Mouse (Mus musculus): ENCODE measurements around the gene Gtf3c5. TPM values are rescaled to one million over a fixed set of nuclear protein-coding genes. Genes with fewer than 3 reads are reported as not detected.

Gtf3c5 gene
- total and polyA plus RNA-seq, 3 experiments: 22.5 to 50.2 TPM; not detected in 1

DNA sequence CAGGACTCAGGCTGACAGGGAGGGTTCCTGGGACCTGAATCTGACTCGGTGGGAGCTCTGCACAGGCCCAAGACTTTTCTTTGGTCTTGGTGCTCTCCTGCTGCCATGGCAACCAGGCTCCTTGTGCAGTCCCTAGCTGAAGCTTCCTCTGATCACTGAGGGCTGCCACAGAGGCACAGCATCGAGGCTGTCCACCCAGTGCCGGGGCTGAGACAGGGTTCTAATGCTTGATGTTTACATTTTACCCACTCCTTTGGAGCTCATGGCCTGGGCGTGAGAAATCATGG is 46.0 kb downstream of the Gtf3c5 start:
- no peak overlapping the region for H3K9ac ChIP-seq (ENCODE audit: control insufficient read depth, low read depth, low read length, poor library complexity, severe bottlenecking)
- no peaks in the 10 kb centered on the region for H3K79me2 ChIP-seq (ENCODE audit: control insufficient read depth, insufficient read depth, low read length, poor library complexity)
- no peak for DNase-seq (ENCODE audit: low read depth, low spot score)
- TF ChIP-seq CTCF (IDR thresholded peaks at IDR 0.05 in 2 of 3, conservative IDR thresholded peaks at IDR 0.05 in 1 of 3; ENCODE audit: control insufficient read depth in 1 of 3, insufficient read depth in 1 of 3, low read depth in 2 of 3, low read length in 3 of 3, poor library complexity in 1 of 3, severe bottlenecking in 1 of 3) (no peak), RCOR1 (IDR thresholded peaks at IDR 0.05; ENCODE audit: low read depth, low read length) (no peak), USF1 (IDR thresholded peaks at IDR 0.05; ENCODE audit: low read depth, low read length) (no peak), SMC3 (IDR thresholded peaks at IDR 0.05; ENCODE audit: low read depth, low read length) (no peak), KAT2A (conservative IDR thresholded peaks at IDR 0.05; ENCODE audit: low read depth, low read length) (no peak), ZKSCAN1 (IDR thresholded peaks at IDR 0.05; ENCODE audit: low read depth, low read length) (no peak), TBP (IDR thresholded peaks at IDR 0.05; ENCODE audit: low read depth, low read length) (no peak), JUND (IDR thresholded peaks at IDR 0.05; ENCODE audit: low read depth, low read length) (no peak), MYB (IDR thresholded peaks at IDR 0.05; ENCODE audit: low read depth, low read length) (no peak), MAZ (IDR thresholded peaks at IDR 0.05; ENCODE audit: low read depth, low read length) (no peak), TCF12 (IDR thresholded peaks at IDR 0.05; ENCODE audit: low read depth, low read length) (no peak), NRF1 (IDR thresholded peaks at IDR 0.05; ENCODE audit: insufficient read depth, low read depth, low read length, poor library complexity, severe bottlenecking) (no peak), BHLHE40 (IDR thresholded peaks at IDR 0.05; ENCODE audit: borderline replicate concordance, low read depth, low read length) (no peak), ETS1 (IDR thresholded peaks at IDR 0.05; ENCODE audit: low read depth, low read length) (no peak), GATA1 (IDR thresholded peaks at IDR 0.05; ENCODE audit: low read depth, low read length) (no peak), E2F4 (IDR thresholded peaks at IDR 0.05; ENCODE audit: borderline replicate concordance, low read depth, low read length) (no peak), ZMIZ1 (IDR thresholded peaks at IDR 0.05; ENCODE audit: low read depth, low read length) (no peak), MYC (IDR thresholded peaks at IDR 0.05; ENCODE audit: low read depth, low read length) (no peak), USF2 (IDR thresholded peaks at IDR 0.05; ENCODE audit: borderline replicate concordance in 1 of 2, insufficient read depth in 1 of 2, low read depth in 1 of 2, low read length in 2 of 2) (no peak), EP300 (IDR thresholded peaks at IDR 0.05; ENCODE audit: low read depth in 1 of 2, low read length in 2 of 2) (no peak)
- no peaks in the 10 kb centered on the region for H3K27me3 ChIP-seq (ENCODE audit: control insufficient read depth in 1 of 2, insufficient read depth in 2 of 2, low read length in 2 of 2)
- no peaks in the 10 kb centered on the region; a peak in 1 of 4 replicates for H3K4me1 ChIP-seq (ENCODE audit: control insufficient read depth in 1 of 2, insufficient read depth in 2 of 2, low read length in 2 of 2)
- H3K4me3 ChIP-seq (ENCODE audit: control insufficient read depth in 1 of 2, insufficient read depth in 1 of 2, low read depth in 2 of 2, low read length in 2 of 2): no peak overlapping the region
- no peaks in the 10 kb centered on the region for H3K9me3 ChIP-seq (replicated peaks; ENCODE audit: insufficient read depth, low read length)
- H3K36me3 ChIP-seq (ENCODE audit: control insufficient read depth in 1 of 2, insufficient read depth in 2 of 2, low read length in 2 of 2): no peaks in the 10 kb centered on the region
- no peak overlapping the region for H3K27ac ChIP-seq (ENCODE audit: control insufficient read depth, low read depth, low read length)

Data from MEL (cell line).